Mouse (Mus musculus): ENCODE results near the gene Teddm1b. TPM values are rescaled to one million over a fixed set of nuclear protein-coding genes. Genes with fewer than 3 reads are reported as not detected.
"Not testable (repeated sequence)": the region's sequence is repeated elsewhere in the genome, so short reads cannot be mapped to it uniquely, and the experiment has no call there.

The Teddm1b gene
- polyA plus RNA-seq (2012; rRNA removed), result not detected in 2 replicates

DNA sequence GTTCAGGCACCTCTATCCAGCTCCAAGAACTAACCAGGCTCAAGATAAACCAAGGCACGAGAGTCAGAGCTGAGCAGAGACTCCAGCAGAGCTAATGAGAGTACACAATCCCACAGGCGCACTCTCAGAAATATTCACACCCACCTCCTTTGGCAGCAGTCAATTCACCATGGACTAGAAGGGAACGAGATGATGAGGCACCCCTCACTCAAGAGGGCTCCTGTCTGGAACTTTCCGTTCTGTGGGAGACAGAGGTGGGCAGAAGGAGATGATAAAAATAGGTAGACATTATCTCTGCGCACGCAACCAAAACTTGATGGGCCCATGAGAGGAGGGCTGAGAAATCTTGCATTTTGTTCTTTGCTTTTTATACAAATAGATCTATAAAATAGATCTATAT, at the start of gene Teddm1b:
Gene Teddm1b, plus strand, starts transcription at position 301 of the 400 bp plus-strand sequence.
- TF ChIP-seq CTCF (conservative IDR thresholded peaks at IDR 0.05; ENCODE audit: insufficient read depth, insufficient read length, low read depth, low read length) (no peak), POLR2A (IDR thresholded peaks at IDR 0.05; ENCODE audit: low read depth, low read length) (no peak)
- 87% methylated on average over 6 of the region's 6 CpGs for WGBS
- no peak for DNase-seq

DNA sequence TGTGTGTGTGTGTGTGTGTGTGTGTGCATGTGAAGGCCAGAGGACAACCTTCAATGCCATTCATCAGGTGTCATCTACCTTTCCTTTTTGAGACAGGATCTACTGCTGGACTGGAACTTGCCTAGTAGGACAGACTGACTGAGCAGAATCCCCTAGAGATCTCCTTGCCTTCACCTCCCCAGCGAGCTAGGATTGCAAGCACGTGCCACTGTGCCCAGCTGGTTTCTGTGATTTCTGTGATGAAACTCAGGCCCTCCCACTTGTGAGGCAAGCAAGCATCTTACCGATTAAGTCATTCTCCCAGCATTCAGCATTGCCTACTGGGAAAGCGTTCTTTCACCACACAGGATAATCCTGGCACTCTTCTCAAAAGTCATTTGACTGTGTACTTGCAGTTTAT, 43.4 kb upstream of the Teddm1b start:
- TF ChIP-seq POLR2A (IDR thresholded peaks at IDR 0.05; ENCODE audit: low read depth, low read length), result no peak
- TF ChIP-seq CTCF (conservative IDR thresholded peaks at IDR 0.05; ENCODE audit: insufficient read depth, insufficient read length, low read depth, low read length), result no peak
- H3K36me3 ChIP-seq (ENCODE audit: control insufficient read depth, insufficient read depth, low read length), result no peaks in the 10 kb centered on the region
- no peak overlapping the region for H3K4me3 ChIP-seq (ENCODE audit: insufficient read depth, low read depth, low read length)
- no peak for DNase-seq
- no peaks in the 10 kb centered on the region for H3K27me3 ChIP-seq (replicated peaks; ENCODE audit: control insufficient read depth, insufficient read depth, low read length)
- H3K4me1 ChIP-seq (ENCODE audit: control insufficient read depth, insufficient read depth, low read length), result no peaks in the 10 kb centered on the region
- 83% methylated on average over 4 of the region's 4 CpGs for WGBS
- H3K27ac ChIP-seq (ENCODE audit: insufficient read depth, low read depth, low read length), result no peak overlapping the region

More for the DNA sequence above, at the start of gene Teddm1b:
- no peaks in the 10 kb centered on the region for H3K4me1 ChIP-seq (ENCODE audit: control insufficient read depth, insufficient read depth, low read length)
- no peaks in the 10 kb centered on the region for H3K36me3 ChIP-seq (ENCODE audit: control insufficient read depth, insufficient read depth, low read length)
- no peak within 1 kb of the TSS for H3K4me3 ChIP-seq (ENCODE audit: insufficient read depth, low read depth, low read length)
- no peak within 1 kb of the TSS for H3K27ac ChIP-seq (ENCODE audit: insufficient read depth, low read depth, low read length)
- no peaks in the 10 kb centered on the region for H3K27me3 ChIP-seq (replicated peaks; ENCODE audit: control insufficient read depth, insufficient read depth, low read length)

DNA sequence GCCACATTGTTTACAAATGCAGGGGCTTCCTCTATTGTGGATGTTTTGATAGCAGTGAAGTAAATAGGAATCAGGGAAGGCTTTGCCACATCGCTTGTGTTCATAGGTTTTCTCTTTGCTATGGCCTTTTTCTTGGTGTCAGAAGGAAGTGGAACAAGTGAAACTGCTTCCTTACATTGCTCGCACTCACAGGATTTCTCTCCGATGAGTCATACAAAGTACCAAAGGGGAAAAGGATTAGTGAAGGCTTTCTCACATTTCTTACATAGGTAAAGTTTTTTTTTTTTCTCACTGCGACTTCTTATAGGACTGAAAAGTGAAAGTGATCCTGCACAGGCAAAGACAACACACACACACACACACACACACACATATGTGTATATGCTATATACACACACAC, 38.1 kb upstream of the Teddm1b start:
- no peak for DNase-seq
- H3K27ac ChIP-seq (ENCODE audit: insufficient read depth, low read depth, low read length), result no peak overlapping the region
- no peaks in the 10 kb centered on the region for H3K4me1 ChIP-seq (ENCODE audit: control insufficient read depth, insufficient read depth, low read length)
- no peaks in the 10 kb centered on the region for H3K27me3 ChIP-seq (replicated peaks; ENCODE audit: control insufficient read depth, insufficient read depth, low read length)
- WGBS, result 62% methylated on average over 4 of the region's 4 CpGs
- TF ChIP-seq POLR2A (IDR thresholded peaks at IDR 0.05; ENCODE audit: low read depth, low read length) (no peak), CTCF (conservative IDR thresholded peaks at IDR 0.05; ENCODE audit: insufficient read depth, insufficient read length, low read depth, low read length) (no peak)
- H3K36me3 ChIP-seq (ENCODE audit: control insufficient read depth, insufficient read depth, low read length), result no peaks in the 10 kb centered on the region
- H3K4me3 ChIP-seq (ENCODE audit: insufficient read depth, low read depth, low read length), result no peak overlapping the region

GRCm38 (mm10) chr1:153842121-153842740, 31.9 kb upstream of the Teddm1b start:
- no peak for TF ChIP-seq CTCF (conservative IDR thresholded peaks at IDR 0.05; ENCODE audit: insufficient read depth, insufficient read length, low read depth, low read length)
- no peak for TF ChIP-seq POLR2A (IDR thresholded peaks at IDR 0.05; ENCODE audit: low read depth, low read length)
- DNase-seq, result no peak
- 83% methylated on average over 11 of the region's 11 CpGs for WGBS
- no peaks in the 10 kb centered on the region for H3K27me3 ChIP-seq (replicated peaks; ENCODE audit: control insufficient read depth, insufficient read depth, low read length)
- no peaks in the 10 kb centered on the region for H3K36me3 ChIP-seq (ENCODE audit: control insufficient read depth, insufficient read depth, low read length)
- no peaks in the 10 kb centered on the region for H3K4me1 ChIP-seq (ENCODE audit: control insufficient read depth, insufficient read depth, low read length)
- H3K27ac ChIP-seq (ENCODE audit: insufficient read depth, low read depth, low read length), result no peak overlapping the region
- no peak overlapping the region for H3K4me3 ChIP-seq (ENCODE audit: insufficient read depth, low read depth, low read length)

DNA sequence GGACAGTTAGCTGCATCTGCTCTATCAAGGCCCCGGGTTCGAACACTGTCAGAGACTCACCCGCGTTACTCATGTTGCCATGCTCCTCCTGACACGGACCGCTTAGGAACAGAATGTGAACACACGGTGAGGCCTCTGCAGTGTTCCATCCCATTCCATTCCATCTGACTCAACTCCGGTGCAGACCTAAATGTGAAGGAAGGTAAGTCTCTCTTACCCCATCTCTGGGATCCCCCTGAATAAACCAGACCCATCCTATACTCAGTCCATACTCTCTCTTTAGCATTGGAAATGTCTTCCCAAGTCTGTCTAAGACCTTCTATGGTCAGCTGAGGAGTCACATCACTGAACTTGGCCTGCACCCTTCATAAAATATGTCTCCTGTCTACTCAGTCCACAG, 30.1 kb upstream of the Teddm1b start, which contains the start of gene Rgsl1:
Gene Rgsl1, minus strand, starts transcription at position 101 of the 400 bp plus-strand sequence.
- no peak within 1 kb of the TSS for H3K4me3 ChIP-seq (ENCODE audit: insufficient read depth, low read depth, low read length)
- no peaks in the 10 kb centered on the region for H3K4me1 ChIP-seq (ENCODE audit: control insufficient read depth, insufficient read depth, low read length)
- H3K27me3 ChIP-seq (replicated peaks; ENCODE audit: control insufficient read depth, insufficient read depth, low read length), result no peaks in the 10 kb centered on the region
- no peak for TF ChIP-seq POLR2A (IDR thresholded peaks at IDR 0.05; ENCODE audit: low read depth, low read length)
- TF ChIP-seq CTCF (conservative IDR thresholded peaks at IDR 0.05; ENCODE audit: insufficient read depth, insufficient read length, low read depth, low read length), result no peak
- H3K27ac ChIP-seq (ENCODE audit: insufficient read depth, low read depth, low read length), result no peak within 1 kb of the TSS
- DNase-seq, result no peak
- no peaks in the 10 kb centered on the region for H3K36me3 ChIP-seq (ENCODE audit: control insufficient read depth, insufficient read depth, low read length)
- 95% methylated on average over 8 of the region's 8 CpGs for WGBS

DNA sequence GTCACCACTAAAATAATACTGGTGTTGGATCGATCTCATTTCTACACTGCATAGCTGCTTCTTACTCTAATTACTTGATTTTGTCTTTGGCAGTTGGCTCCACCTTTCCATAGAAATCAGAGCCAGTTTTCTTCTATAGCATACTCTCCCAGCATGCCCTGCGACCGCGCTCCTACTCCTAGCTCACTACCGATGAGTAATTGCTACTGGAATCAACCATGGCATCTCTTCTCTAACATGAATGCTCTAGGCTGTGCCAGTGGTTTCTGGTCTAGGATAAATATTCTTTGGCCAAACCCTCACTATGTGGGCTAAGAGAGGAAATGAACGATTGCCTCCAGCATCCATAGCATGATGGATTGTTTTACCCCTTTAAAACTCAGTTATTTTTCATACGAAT, 27.7 kb upstream of the Teddm1b start:
- Histone ChIP-seq H3K27me3 (replicated peaks; ENCODE audit: control insufficient read depth, insufficient read depth, low read length) (no peaks in the 10 kb centered on the region), H3K4me3 (ENCODE audit: insufficient read depth, low read depth, low read length) (no peak overlapping the region), H3K36me3 (ENCODE audit: control insufficient read depth, insufficient read depth, low read length) (no peaks in the 10 kb centered on the region), H3K27ac (ENCODE audit: insufficient read depth, low read depth, low read length) (no peak overlapping the region), H3K4me1 (ENCODE audit: control insufficient read depth, insufficient read depth, low read length) (no peaks in the 10 kb centered on the region)
- DNase-seq, result no peak
- 86% methylated on average over 7 of the region's 7 CpGs for WGBS
- TF ChIP-seq POLR2A (IDR thresholded peaks at IDR 0.05; ENCODE audit: low read depth, low read length), result no peak
- no peak for TF ChIP-seq CTCF (conservative IDR thresholded peaks at IDR 0.05; ENCODE audit: insufficient read depth, insufficient read length, low read depth, low read length)

GRCm38 (mm10) chr1:153846867-153847266, 27.3 kb upstream of the Teddm1b start:
- Histone ChIP-seq H3K27me3 (replicated peaks; ENCODE audit: control insufficient read depth, insufficient read depth, low read length) (no peaks in the 10 kb centered on the region), H3K36me3 (ENCODE audit: control insufficient read depth, insufficient read depth, low read length) (no peaks in the 10 kb centered on the region), H3K4me1 (ENCODE audit: control insufficient read depth, insufficient read depth, low read length) (no peaks in the 10 kb centered on the region), H3K4me3 (ENCODE audit: insufficient read depth, low read depth, low read length) (no peak overlapping the region), H3K27ac (ENCODE audit: insufficient read depth, low read depth, low read length) (no peak overlapping the region)
- DNase-seq, result no peak
- no peak for TF ChIP-seq POLR2A (IDR thresholded peaks at IDR 0.05; ENCODE audit: low read depth, low read length)
- TF ChIP-seq CTCF (conservative IDR thresholded peaks at IDR 0.05; ENCODE audit: insufficient read depth, insufficient read length, low read depth, low read length), result no peak
- WGBS, result 25% methylated on average over 6 of the region's 6 CpGs

- H3K27ac ChIP-seq (ENCODE audit: insufficient read depth, low read depth, low read length); H3K4me3 ChIP-seq (ENCODE audit: insufficient read depth, low read depth, low read length); H3K36me3 ChIP-seq (ENCODE audit: control insufficient read depth, insufficient read depth, low read length); DNase-seq; H3K27me3 ChIP-seq (replicated peaks; ENCODE audit: control insufficient read depth, insufficient read depth, low read length); H3K4me1 ChIP-seq (ENCODE audit: control insufficient read depth, insufficient read depth, low read length): not testable (repeated sequence)
- 57% methylated on average over 7 of the region's 7 CpGs for WGBS
These were observed 21.4 kb upstream of the Teddm1b start for GRCm38 (mm10) chr1:153852696-153853095.
